Mouse (Mus musculus) heart, adult 2 months (tissue): ENCODE measurements around the gene Arsk.

Experiments used
- CTCF ChIP-seq: fragments of 200-600 bp; IDR thresholded peaks from 2 replicates; pipeline ENCODE4 v1.8.1; 2022; ENCODE audit warnings: antibody characterized with exemption, mild to moderate bottlenecking, moderate library complexity
- POLR2A ChIP-seq: fragments of 200-500 bp; IDR thresholded peaks from 2 replicates; pipeline ENCODE4 v1.6.1; 2011; ENCODE audit warnings: mild to moderate bottlenecking, low read depth, low read length, control low read depth; ENCODE audit not compliant: insufficient read depth

DNA sequence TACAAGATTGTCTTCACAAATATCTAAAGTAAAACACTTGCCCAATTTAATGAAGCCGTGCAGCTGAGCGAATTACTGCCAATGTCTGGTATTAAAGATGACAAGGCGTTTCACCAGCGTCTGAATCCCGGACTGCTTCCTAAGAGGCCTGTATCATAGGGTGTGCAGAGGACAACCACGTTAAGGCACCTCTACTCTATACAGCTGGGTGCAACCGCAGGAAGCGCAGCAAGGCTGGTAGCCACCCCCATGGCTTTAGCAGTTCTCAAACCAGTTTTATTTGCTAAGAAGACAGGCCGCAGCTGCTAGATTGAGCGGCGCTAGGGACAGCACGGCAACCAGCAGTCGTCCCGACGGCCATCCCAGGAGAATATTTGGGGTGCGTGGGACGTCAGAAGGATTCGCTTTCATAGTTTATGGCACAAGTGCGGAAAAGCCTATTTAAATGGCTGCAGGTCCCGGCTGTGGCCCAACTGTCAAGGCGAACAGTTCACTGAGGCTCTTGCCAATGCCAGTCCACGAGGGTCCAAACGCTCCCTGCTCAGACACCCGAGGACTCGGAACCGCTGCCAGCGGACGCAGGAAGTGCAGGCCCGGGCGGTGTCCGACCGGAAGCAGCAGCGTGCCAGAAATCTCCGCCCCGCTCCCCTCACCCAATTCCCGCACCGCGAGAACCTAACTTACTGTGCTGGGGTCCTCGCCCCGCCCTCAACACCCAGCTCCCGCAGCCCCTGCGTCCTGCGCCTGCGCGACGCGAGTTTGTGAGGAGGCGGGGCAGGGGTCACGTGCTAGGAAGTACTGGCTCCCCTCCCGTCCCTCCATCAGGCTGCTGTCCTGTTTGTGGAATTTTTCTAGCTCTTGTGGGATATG is 80.3 kb downstream of the Arsk start, which contains the start of gene Rfesd:
- no peak for TF ChIP-seq CTCF
- TF ChIP-seq POLR2A: peak; percentile 95
